In the genomic region with DNA sequence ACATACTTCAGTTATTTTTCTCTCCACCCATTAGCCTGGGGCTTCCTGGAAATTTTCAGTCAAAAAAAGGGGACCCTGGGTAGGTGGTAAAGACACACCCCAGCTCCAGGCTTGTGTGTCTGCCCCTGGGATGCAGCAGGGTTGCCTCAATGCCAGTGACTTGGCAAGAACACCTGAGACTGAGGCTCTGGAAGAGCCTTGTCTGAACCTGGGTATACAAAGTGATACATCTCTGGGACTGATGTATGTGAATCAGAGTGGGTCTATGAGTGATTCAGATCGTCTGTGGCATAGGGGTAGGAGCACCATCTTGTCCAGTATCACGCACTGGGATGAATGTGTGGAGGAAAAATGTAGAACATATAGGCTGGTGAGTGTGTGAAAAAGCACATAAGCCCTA, we compare ENCODE assay signal across 13 mouse cellular contexts. TPM values are rescaled to one million over a fixed set of nuclear protein-coding genes. Genes with fewer than 3 reads are reported as not detected.
A peak's percentile ranks its signal among the peaks of the same experiment; 100 is the strongest.
DNase-seq lines count a peak whose midpoint lies in the region; ATAC-seq lines count a peak whose summit lies in the region.
"Had no signal": no experiment of that assay in that cellular context is flagged by ENCODE, and none has a peak within 500 bp of the region (broad histone marks: within the 10 kb centered on the region; RNA-seq: fewer than 3 reads in every experiment).

No protein-coding gene starts in this region.

- no peaks in the 10 kb centered on the region for H3K9me3 ChIP-seq in kidney, embryonic 14.5 days (ENCODE audit: control insufficient read depth, low read length)
- no peaks in the 10 kb centered on the region for H3K9me3 ChIP-seq in embryonic facial prominence, embryonic 10.5 days
- no peaks in the 10 kb centered on the region for H3K9me3 ChIP-seq in embryonic facial prominence, embryonic 15.5 days (replicated peaks)
- H3K9me3 ChIP-seq in limb, embryonic 12.5 days, result no peaks in the 10 kb centered on the region
- H3K9me3 ChIP-seq: G1E had no signal

- H3K27ac ChIP-seq in kidney, embryonic 14.5 days (ENCODE audit: low read depth, low read length), result peak overlapping the region; percentile 84; the same call in 1 of the 2 replicates
- H3K27ac ChIP-seq in embryonic facial prominence, embryonic 10.5 days (replicated peaks), result peak overlapping the region; percentile 95
- H3K27ac ChIP-seq in embryonic facial prominence, embryonic 15.5 days (replicated peaks), result peak overlapping the region; percentile 83
- peak overlapping the region; percentile 82; the same call in 1 of the 2 replicates for H3K27ac ChIP-seq in limb, embryonic 12.5 days

- peaks cover 45% of the 10 kb centered on the region for H3K4me1 ChIP-seq in kidney, embryonic 14.5 days (ENCODE audit: control insufficient read depth, insufficient read depth, low read length)
- H3K4me1 ChIP-seq in embryonic facial prominence, embryonic 10.5 days, result peaks cover 65% of the 10 kb centered on the region
- peaks cover 68% of the 10 kb centered on the region for H3K4me1 ChIP-seq in embryonic facial prominence, embryonic 15.5 days
- peaks cover 43% of the 10 kb centered on the region for H3K4me1 ChIP-seq in limb, embryonic 12.5 days (replicated peaks)

- H3K27me3 ChIP-seq in kidney, embryonic 14.5 days (ENCODE audit: control insufficient read depth, insufficient read depth, low read length), result no peaks in the 10 kb centered on the region
- H3K27me3 ChIP-seq in embryonic facial prominence, embryonic 10.5 days (replicated peaks; ENCODE audit: low read depth, poor library complexity, severe bottlenecking), result no peaks in the 10 kb centered on the region
- no peaks in the 10 kb centered on the region for H3K27me3 ChIP-seq in embryonic facial prominence, embryonic 15.5 days
- no peaks in the 10 kb centered on the region for H3K27me3 ChIP-seq in limb, embryonic 12.5 days

- H3K4me3 ChIP-seq in kidney, embryonic 14.5 days (ENCODE audit: low read length), result no peak overlapping the region
- H3K4me3 ChIP-seq in embryonic facial prominence, embryonic 10.5 days, result no peak overlapping the region
- H3K4me3 ChIP-seq in embryonic facial prominence, embryonic 15.5 days (replicated peaks), result no peak overlapping the region
- H3K4me3 ChIP-seq in limb, embryonic 12.5 days (replicated peaks), result no peak overlapping the region

- H3K4me2 ChIP-seq in kidney, embryonic 14.5 days (replicated peaks; ENCODE audit: low read depth, low read length), result no peak overlapping the region
- H3K4me2 ChIP-seq in embryonic facial prominence, embryonic 15.5 days (replicated peaks), result no peak overlapping the region
- H3K4me2 ChIP-seq in limb, embryonic 12.5 days, result no peak overlapping the region

- H3K36me3 ChIP-seq in kidney, embryonic 14.5 days (ENCODE audit: control insufficient read depth, insufficient read depth, low read length), result no peaks in the 10 kb centered on the region
- H3K36me3 ChIP-seq in embryonic facial prominence, embryonic 10.5 days (replicated peaks), result no peaks in the 10 kb centered on the region
- no peaks in the 10 kb centered on the region for H3K36me3 ChIP-seq in embryonic facial prominence, embryonic 15.5 days
- H3K36me3 ChIP-seq in limb, embryonic 12.5 days, result no peaks in the 10 kb centered on the region
- H3K36me3 ChIP-seq: G1E had no signal

- no peak for ATAC-seq in kidney, embryonic 14.5 days (ENCODE audit: low FRiP score, low TSS enrichment)
- ATAC-seq in embryonic facial prominence, embryonic 15.5 days (ENCODE audit: insufficient number of reproducible peaks, low FRiP score, low TSS enrichment, low read depth), result no peak
- no peak for ATAC-seq in limb, embryonic 12.5 days (ENCODE audit: insufficient number of reproducible peaks, insufficient read depth, low FRiP score, low TSS enrichment, low read depth)

- no peak for DNase-seq in kidney, adult 11 months
- DNase-seq in embryonic facial prominence, embryonic 10.5 days (ENCODE audit: low spot score), result no peak
- DNase-seq in adrenal gland, adult 2 months, result no peak
- DNase-seq in embryo, embryonic 10 days (ENCODE audit: low spot score), result no peak
- DNase-seq: kidney, postnatal 4 days had no signal

- WGBS in kidney, embryonic 14.5 days, result 88% methylated on average over 2 of the region's 2 CpGs
- 78% methylated on average over 2 of the region's 2 CpGs for WGBS in embryonic facial prominence, embryonic 10.5 days
- WGBS in embryonic facial prominence, embryonic 15.5 days, result 76% methylated on average over 2 of the region's 2 CpGs
- WGBS in limb, embryonic 12.5 days, result 91% methylated on average over 2 of the region's 2 CpGs

- H3K9ac ChIP-seq in kidney, embryonic 14.5 days (ENCODE audit: low read depth, low read length), result no peak overlapping the region
- H3K9ac ChIP-seq in embryonic facial prominence, embryonic 15.5 days, result no peak overlapping the region
- H3K9ac ChIP-seq in limb, embryonic 12.5 days (replicated peaks), result no peak overlapping the region

RNA-seq across cellular contexts. Expression of a gene that starts 1.0 kb away (rescaled TPM):
- polyA plus RNA-seq in kidney, embryonic 14.5 days (2014; fragmentation: Nextera tagmentation; extraction: Ambion mirVana), result 39.6 and 56.2 TPM in 2 replicates
- polyA plus RNA-seq in embryonic facial prominence, embryonic 10.5 days (2016; fragmentation: Nextera tagmentation; extraction: Ambion mirVana), result 17.4 and 19.6 TPM in 2 replicates
- polyA plus RNA-seq in embryonic facial prominence, embryonic 15.5 days (2015; fragmentation: Nextera tagmentation; extraction: Ambion mirVana), result 48.5 and 49.1 TPM in 2 replicates
- 14.3 and 18.8 TPM in 2 replicates for polyA plus RNA-seq in limb, embryonic 12.5 days (2016; fragmentation: Nextera tagmentation; extraction: Ambion mirVana)
- 100 to 1,000 TPM in 1 of 2 experiments, 10 to 100 TPM in 1; 87.4 to 150 TPM for total RNA-seq in adrenal gland, adult 2 months (2021)
- polyA plus RNA-seq in adrenal gland, adult 2 months (2012; rRNA removed), result 122 and 125 TPM in 2 replicates
- polyA plus RNA-seq: G1E had no signal

RNA-seq across cellular contexts. Expression of a gene that starts 14.4 kb away (rescaled TPM):
- not detected in 2 replicates for polyA plus RNA-seq in kidney, embryonic 14.5 days (2014; fragmentation: Nextera tagmentation; extraction: Ambion mirVana)
- not detected in 2 replicates for polyA plus RNA-seq in embryonic facial prominence, embryonic 10.5 days (2016; fragmentation: Nextera tagmentation; extraction: Ambion mirVana)
- polyA plus RNA-seq in embryonic facial prominence, embryonic 15.5 days (2015; fragmentation: Nextera tagmentation; extraction: Ambion mirVana), result not detected in 2 replicates
- polyA plus RNA-seq in limb, embryonic 12.5 days (2016; fragmentation: Nextera tagmentation; extraction: Ambion mirVana), result not detected in 2 replicates
- not detected for total RNA-seq in adrenal gland, adult 2 months (2021)
- not detected in 2 replicates for polyA plus RNA-seq in adrenal gland, adult 2 months (2012; rRNA removed)
- total RNA-seq: gastrocnemius, postnatal 36 days; left cerebral cortex, postnatal 14 days had no signal
- polyA plus RNA-seq: G1E; midbrain, embryonic 11.5 days; spleen, adult 2 months had no signal

RNA-seq across cellular contexts. Expression of a gene that starts 37.2 kb away (rescaled TPM):
- not detected in 2 replicates for polyA plus RNA-seq in kidney, embryonic 14.5 days (2014; fragmentation: Nextera tagmentation; extraction: Ambion mirVana)
- polyA plus RNA-seq in embryonic facial prominence, embryonic 10.5 days (2016; fragmentation: Nextera tagmentation; extraction: Ambion mirVana), result not detected in 2 replicates
- not detected in 2 replicates for polyA plus RNA-seq in embryonic facial prominence, embryonic 15.5 days (2015; fragmentation: Nextera tagmentation; extraction: Ambion mirVana)
- polyA plus RNA-seq in limb, embryonic 12.5 days (2016; fragmentation: Nextera tagmentation; extraction: Ambion mirVana), result not detected in 2 replicates
- total RNA-seq in adrenal gland, adult 2 months (2021), result not detected
- 0.16 and 0.33 TPM in 2 replicates for polyA plus RNA-seq in adrenal gland, adult 2 months (2012; rRNA removed)
- total RNA-seq: G1E; gastrocnemius, postnatal 36 days; left cerebral cortex, postnatal 14 days had no signal
- polyA plus RNA-seq: G1E; midbrain, embryonic 11.5 days had no signal

RNA-seq across cellular contexts. Expression of a gene that starts 57.9 kb away (rescaled TPM):
- polyA plus RNA-seq in kidney, embryonic 14.5 days (2014; fragmentation: Nextera tagmentation; extraction: Ambion mirVana), result not detected in 2 replicates
- not detected in 2 replicates for polyA plus RNA-seq in embryonic facial prominence, embryonic 10.5 days (2016; fragmentation: Nextera tagmentation; extraction: Ambion mirVana)
- polyA plus RNA-seq in embryonic facial prominence, embryonic 15.5 days (2015; fragmentation: Nextera tagmentation; extraction: Ambion mirVana), result not detected in 2 replicates
- not detected in 2 replicates for polyA plus RNA-seq in limb, embryonic 12.5 days (2016; fragmentation: Nextera tagmentation; extraction: Ambion mirVana)
- not detected for total RNA-seq in adrenal gland, adult 2 months (2021)
- not detected in 2 replicates for polyA plus RNA-seq in adrenal gland, adult 2 months (2012; rRNA removed)
- total RNA-seq: G1E; gastrocnemius, postnatal 36 days; left cerebral cortex, postnatal 14 days had no signal
- polyA plus RNA-seq: G1E; midbrain, embryonic 11.5 days had no signal
